Mouse (Mus musculus) layer of hippocampus, postnatal 36 days (tissue): ENCODE data around the gene Hivep1. TPM values are rescaled to one million over a fixed set of nuclear protein-coding genes. Genes with fewer than 3 reads are reported as not detected.

Experiments used
- DNase-seq, 2 experiments: peaks; one replicate each; pipeline ENCODE4 v3.0.0; 2022
- total RNA-seq, 2 experiments: library from RNA; stranded (reverse); gene quantifications; 2 replicates each; pipeline ENCODE4 v1.2.3; 2021

The Hivep1 gene
- total RNA-seq, 2 experiments from 2014 or later = 24.2 TPM

DNA sequence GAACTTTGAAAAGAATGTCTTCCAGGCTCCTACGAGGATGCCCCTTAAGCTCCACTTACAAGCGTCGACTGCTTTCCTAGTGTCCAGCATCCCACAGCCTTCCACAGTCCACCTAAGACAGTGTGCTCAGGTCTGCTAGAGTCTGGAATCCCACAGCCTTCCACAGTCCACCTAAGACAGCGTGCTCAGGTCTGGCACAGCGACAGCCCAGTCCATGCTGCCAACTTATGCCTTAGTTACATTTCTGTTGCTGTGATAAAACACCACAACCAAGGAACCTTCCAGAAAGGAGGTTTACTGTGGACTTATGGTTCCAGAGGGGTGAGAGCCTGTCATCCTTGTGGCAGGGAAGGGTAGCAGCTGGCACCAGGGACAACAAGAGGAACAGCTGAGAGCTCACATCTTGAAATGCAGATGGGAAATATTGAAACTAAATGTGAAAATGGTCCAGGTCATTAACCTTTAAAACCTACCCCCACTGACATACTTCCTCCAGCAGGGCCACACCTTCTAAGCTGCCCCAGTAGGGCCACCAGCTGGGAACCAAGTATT is 25.0 kb downstream of the Hivep1 start:
- no peak for DNase-seq

DNA sequence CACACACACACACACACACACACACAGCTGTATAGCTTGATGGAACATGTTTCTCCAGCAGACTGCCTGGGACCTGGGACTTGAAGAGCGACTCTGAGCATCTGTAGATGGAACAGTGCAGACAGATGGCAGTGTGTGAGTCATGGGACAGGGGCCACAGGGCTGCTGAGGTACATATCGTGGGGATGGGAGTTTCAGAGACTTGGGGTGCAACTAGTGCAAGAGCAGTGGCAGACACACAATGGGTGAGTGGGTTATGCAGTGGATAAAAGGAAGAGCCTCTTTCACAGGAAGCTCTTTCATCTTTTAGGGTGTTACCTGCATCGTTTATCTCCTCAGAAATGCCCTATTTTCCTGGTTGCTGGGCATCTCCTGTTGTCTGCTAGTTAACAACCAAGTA is 25.8 kb downstream of the Hivep1 start:
- no peak for DNase-seq

DNA sequence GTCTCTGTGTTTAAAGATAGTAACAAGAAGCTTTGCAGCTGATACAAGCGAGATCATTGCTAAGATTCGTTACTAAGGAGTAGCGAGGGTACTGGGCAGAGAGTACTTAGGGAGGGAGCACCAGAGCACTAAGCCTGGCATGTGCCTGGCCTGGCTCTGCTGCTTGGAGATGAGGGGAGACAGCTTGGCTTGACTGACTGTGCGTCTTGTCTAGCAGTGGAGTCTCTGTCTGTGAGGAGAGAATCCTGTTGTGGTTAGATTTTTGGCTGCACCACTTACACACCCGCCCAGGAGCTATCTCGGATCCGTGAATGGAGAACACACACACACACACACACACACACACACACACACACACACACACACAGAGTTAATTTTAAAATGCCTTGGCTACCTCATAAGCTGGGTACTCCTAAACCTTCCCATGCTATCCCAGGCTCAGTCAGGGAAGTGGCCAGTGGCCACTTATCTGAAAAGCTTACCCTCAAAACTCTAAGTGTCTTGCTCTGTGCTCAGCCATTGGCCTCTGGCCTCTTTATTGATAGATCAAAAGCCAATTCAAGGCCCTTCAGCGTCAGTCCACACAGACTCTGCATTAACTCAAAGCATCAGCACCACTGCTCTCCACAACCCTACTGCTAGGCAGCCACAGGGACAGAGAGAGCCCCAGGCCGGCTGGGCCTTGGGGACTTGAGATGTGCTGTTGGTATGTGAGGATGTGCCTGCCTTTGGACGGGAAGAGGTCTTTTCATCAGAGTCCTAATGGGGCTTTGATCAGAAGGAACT is 28.5 kb downstream of the Hivep1 start:
- DNase-seq = no peak

DNA sequence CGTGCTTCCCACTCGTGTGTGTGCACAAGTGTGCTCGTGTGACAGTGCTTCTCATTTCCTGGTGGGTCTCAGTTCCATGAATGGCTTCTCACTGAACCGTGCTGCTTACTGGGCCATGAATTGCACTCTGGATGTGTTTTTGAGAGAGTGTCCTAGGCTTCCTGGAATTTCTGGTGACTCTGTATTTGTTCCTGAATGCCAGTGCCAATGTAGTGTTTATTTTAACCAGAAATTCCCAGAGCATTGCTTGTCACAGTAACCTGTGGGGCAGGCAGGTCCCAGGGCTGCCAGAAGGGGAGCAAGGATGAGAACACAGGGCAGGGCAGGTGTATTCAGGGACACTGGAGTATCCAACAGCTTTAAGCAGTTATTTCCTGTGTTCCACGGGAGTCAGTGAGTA is 36.5 kb downstream of the Hivep1 start:
- DNase-seq = no peak

DNA sequence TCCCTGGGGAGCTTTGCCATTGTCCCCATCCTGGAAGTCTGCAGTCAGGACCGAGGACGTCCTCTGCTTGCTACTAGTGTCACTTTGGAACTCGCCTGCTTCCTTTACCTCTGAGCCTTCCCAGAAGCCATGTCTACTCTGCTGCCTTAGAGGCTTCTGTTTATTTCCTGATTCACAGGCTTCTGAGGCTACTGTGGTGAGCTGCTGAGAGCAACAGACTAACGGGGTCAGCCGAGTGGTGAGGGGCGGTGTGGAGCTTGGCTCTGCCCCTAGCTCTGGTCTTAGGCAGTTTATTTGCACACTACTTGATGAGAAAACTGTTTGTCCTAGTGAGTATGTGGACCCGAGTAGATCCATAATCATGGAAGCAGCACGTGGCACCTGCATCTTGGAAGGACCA is 37.2 kb downstream of the Hivep1 start:
- DNase-seq = no peak

DNA sequence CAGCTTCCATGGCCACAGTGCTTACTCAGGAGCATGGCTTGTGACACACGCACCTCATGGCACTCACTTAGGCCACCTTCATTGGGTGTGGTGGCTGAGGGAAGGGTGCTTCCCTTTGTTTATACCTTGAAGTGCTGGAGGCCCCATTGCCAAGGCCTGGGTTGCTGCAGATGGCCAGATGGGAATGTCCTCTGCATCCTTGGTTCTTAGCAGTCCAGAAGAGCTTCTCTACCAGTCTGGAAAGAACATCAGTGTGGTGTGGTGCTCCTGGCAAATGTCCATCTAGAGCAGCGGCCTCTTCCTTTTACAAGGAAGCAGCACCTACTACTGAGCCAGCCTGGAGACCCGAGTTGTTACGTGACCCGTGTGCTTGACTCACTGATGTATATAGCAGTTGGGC is 38.9 kb downstream of the Hivep1 start:
- DNase-seq = no peak

DNA sequence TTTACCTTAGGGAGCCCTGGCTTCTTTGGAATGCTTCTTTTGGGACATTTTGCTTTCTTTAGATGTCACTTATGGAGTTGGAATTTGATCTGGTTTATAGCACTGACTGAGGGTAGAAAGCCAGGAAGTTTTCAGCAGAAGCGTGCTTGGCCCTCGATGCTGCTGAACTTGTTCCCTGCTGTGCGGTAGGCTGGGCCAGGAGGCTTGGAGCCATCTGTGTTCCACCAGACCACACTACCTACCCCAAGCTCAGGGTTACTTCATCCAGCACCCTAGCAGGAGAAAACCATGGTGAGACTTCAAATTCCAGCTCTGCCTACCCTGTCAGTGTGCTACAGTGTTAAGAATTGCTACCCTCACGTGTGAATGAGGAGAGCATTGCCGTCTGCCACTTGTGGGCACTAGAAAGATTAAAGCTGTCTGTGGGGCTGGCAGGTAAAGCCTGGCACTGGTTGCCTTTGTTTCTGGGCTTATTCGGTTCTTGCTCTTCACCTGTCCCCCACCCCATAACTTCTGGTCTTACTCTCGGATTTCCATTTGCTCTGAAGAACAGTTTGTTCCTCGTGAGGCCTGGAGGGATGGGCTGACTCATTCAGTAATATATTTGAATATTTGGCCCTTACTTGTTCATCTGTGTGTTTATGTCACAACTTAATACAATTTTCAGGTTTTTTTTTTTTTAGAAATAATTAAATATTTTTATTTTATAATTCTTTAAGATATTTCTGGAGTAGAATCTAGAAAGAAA is 40.7 kb downstream of the Hivep1 start:
- no peak for DNase-seq

DNA sequence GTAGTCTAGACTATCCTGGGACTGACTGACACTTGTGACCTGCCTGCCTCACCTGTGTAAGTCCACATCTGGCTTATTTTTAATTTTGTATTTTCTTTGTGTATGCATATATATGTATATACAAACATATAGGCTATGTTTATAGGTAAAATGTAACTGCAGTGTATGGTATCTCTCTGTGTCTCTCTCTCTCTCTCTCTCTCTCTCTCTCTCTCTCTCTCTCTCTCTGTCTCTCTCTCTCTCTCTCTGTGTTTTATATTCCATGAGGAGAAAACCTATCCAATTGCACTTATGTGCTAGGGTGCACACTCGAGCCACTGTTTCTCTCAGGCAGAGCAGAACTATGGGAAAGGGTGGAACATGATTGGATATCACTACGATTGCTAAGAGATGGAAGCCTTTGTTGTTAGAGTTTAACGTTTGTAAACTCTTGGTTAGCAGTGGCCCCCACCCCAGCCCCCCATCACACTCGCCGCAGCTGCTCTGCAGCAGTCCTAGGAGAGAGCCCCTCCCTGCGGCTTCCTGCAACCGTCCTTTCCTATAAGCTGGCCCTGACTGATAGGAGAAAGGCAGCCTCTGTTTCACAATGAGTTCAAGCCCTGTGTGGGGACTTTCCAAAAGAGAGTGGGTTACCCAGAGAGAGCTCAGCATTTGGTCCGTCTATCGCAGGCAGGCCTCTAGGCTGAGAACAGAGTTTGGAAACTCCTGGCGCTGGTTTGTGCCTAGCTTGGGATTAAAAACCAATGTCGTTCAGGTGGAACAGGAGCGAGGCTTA is 41.6 kb downstream of the Hivep1 start:
- DNase-seq = no peak

DNA sequence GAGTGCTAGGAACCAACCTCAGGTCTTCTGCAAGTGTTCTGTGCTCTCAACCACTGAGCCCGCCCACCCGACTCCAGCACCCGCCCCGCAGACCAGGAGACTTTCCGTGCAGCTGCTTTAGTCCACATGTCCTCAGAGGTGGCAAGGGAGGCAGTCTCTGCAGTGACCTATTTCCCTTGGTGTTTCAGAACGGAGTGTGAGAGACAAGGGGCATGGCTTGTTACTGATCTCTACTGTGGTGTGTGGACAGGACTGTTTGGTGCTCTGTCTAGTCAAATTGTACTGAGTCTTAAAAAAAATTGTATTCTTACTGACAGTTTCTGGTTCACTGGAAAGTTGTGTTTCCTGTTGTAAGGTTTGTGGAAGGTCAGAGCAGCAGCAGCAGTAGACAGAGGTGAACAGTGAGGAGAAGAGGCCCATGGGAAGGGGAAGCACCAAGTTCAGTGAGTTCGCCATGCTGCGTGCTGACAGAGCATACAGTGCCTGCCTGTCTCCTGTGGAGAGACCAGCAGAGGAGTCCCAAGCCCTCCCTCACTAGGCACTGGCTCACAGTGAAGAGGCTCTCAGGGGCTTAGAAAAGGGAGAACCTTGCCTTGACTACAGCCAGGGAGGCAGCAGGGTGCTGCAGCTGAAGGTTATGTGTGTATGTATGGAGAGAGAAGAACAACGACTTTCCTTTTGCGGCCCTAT is 44.1 kb downstream of the Hivep1 start:
- no peak for DNase-seq

DNA sequence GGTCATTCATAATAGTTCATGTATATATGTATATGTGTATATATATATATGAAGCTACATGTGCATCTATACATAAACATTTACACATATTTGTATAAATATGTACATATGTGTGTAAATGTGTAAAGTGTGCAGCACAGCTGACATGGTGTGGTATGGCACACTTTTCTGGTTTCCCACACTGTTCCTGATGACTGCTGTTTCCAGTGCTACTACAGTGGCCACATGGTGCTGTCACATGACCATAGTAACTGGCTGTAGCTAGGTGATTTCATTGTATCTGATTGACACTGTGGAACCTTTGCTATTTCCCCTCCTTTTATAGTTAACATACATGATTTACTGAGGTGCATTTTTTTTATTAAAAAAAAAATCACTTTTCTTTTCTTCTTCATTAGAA is 45.3 kb downstream of the Hivep1 start:
- DNase-seq = no peak

DNA sequence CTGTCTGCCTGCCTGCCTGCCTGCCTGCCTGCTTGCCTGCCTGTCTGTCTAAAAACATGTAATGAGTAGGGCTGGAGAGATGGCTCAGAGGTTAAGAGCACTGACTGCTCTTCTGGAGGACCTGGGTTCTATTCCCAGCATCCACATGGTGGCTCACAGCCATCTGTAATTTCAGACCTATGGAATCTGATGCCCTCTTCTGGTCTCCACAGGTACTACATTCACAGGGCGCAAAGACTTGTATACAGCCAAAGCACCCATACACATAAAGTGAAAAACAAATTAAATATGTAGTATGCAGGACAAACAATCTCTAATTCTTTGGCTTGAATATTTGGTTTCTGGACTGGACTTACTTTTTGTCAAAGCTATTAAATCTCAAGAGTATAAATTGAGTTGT is 46.7 kb downstream of the Hivep1 start:
- no peak for DNase-seq

DNA sequence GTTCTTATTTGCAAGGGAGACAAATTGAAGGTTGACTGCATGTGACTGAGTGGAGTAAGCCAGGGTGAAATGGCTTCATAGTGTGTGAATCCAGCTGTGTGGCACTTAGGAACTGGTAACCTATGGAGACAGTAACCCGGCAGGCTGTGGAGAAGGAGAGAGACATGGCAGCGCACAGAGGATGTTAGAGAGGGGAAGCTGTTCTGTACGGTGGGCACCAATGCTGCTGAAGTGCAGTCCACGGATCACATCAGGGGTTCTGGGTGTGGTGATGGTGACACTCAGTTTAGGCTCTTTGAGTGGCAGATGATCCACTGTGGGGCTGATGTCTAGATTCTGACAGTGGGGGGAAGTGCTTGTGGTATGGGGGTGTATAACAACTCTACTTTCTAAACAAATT is 47.7 kb downstream of the Hivep1 start:
- DNase-seq = no peak

DNA sequence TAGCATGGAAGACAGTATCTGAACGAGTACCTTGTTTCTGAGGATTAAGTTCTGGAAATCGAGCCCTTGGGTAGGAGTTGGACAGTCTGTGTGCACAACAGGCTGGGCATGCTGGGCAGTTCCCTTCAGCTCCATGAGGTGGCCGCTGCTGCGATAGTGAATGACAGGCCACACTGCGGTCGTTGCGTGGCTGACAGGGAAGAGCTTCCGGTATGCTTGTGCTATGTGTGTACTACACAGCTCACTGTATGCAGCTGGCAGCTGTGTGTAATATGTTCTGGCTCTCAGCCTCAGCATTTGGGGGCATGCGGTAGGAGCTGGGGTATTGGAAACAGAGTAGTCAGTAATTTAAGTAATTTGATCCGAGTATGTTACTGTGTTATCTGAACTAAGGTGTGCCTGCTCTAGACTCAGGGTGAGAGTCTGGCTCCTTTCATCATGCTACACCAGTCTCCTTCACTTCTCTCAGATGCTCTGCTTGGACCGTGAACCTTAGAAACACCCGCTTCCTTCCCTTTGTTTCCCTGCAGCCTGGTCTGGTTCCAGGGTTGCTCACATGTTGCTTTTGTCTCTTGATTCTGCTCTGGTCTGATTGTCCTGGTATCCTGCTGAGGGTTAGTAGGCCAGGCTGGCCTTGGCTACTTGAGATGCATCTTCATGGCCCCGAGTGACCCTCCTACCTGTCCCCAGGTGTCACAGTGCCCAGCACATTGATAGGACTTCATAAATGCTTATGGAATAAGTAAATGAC is 49.8 kb downstream of the Hivep1 start:
- DNase-seq = no peak

DNA sequence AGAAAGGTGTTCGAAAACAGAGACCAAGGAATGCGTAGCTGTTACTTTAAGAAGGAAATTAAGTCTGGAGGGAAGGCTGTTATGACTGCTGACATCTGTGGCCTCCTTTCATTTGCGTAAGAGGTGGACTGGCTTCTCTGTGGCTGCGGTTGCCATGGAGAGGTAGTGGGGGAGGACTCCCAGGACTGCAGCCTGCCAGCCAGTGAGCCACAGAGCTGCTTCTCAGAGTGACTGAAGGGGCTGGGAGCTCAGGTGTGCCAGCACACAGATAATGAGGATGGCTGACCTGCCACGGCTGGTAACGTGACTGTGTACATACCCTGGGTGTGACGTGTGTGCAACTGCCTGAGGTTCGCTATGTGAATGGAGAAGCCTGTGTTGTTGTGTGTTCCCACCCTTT is 51.2 kb downstream of the Hivep1 start:
- peak; percentile 61 to 72 for DNase-seq

DNA sequence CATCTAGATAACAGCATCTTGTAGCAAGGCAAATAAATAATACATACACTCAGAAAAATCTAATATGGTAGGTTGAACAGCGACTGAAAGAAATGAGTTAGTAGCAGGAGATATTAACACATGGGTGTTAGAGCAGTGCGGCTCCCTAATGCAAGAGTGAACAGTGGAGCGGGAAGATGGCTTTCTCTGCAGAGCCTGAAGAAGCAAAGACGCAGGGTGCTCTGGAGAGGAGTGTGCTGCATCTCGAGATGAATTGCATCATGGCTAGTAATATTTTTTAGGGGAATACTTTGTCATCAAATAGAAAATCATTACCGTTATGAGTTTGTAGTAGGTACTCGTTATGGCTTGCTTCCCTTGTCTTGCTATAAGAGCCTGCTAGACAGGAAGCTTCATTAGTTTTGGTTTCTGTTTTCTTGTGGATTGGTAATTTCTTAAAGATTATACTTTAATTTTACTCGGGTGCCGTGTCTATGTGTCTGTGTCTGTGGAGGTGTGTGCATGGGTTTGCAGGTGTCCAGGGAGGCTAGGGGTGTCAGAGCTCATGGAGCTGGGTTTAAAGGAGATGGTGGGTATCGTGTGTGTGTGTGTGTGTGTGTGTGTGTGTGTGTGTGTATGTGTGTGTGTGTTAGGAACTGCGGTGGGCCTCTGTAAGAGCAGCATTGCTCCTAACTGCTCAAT is 51.8 kb downstream of the Hivep1 start:
- no peak for DNase-seq

DNA sequence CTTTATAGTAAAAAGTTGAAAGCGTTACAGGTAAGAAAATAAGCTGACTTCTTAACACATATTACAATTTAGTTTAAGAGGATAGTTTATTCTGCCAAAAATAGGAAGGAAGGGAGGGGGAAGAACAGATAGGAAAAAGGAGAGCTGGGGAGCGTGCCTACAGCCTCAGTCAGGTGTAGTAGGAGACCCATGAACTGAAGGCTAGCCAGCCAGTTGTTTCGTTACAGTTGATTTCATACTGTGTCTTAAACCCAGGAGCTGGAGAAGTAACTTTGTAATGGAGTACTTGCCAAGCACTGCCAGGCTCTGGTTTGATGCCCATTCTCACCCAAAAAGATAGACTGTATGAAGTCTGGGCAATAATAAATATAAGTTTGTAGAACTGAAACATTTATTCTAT is 52.5 kb downstream of the Hivep1 start:
- DNase-seq = no peak

DNA sequence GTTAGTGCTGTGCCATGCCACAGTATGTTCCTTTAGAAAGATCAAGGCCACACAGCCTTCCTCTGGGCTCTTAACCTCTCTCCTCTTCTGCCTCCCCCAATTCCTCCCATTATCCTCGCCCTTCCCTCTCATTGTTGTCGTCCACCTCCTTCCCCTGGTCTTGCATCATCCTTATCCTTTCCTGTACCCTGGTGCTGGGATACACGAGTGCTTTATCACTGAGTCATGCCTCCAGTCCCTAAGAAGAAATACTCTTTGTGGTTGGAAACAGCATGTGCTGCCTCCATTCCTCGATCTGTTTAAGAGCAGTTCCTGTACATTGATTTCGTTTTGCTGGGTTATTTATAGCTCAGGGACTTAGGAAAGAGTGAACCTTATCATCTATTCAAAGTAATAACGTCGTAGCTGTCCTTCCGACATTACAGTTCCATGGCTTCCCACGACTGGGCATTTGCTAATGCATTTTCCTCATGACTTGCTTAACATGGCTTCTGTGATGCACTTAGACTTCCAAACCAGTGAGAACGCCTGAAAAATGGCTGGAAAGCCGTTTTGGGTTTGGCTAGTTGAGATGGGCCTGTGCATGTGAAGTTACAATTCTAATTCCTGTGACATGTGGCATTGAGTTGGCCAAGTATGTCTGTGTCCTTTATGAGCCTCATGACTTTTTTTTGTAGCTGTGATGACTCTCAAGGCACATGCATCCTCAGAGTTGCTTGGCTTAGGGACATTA is 56.8 kb downstream of the Hivep1 start:
- DNase-seq = no peak

DNA sequence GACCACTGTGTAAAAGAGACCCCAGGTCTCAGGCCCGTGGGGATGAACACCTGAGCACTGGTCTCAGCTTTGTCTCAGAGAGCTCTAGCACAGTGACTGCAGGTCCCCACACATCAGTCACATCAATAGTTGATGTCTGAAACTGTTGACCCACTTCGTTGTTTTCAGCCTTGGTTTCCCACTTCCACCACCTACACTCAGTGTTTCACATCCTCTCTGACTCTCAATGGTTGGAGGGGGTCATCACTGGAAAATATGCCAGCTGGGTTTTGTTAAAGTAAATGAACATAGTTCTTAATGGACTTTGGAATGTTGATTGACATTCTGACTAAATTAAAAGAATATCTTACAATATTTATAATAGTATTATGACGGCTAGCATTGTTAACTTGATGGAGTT is 58.6 kb downstream of the Hivep1 start:
- DNase-seq = no peak

DNA sequence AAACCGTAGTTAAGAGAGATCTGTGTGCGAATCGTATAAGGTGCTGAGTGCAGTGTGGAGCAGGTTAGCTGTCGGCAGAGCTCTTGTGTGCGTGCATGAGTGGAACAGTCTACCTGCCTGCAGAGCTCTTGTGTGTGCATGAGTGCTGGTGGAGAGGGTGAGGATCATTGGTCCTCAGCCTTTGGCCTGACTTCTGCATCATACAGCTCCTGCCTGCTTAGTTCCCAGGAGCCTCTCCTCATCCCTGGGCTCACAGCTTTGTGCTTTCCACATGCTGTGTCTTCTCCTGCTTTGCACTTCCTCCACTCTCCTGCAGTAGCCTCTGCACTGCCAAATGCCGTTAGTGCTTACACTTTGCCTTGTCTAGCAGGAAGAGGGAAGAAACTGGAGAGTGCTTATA is 60.2 kb downstream of the Hivep1 start:
- no peak for DNase-seq

DNA sequence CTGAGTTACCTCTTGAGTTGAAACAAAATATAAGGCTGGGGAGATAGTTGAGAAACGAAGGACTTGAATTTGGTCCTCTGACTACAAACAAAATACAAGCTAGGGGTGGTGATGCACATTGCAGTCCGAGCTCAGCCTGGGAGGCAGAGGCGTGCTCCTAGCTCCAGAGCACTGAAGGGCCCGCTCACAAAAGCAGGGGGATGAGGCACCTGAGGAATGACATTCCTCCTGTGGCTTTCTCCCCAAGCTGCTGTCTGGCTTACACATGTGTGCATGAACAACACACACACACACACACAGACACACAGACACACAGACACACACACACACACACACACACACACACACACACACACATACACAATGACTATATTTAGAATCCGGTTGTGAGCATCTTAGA is 60.9 kb downstream of the Hivep1 start:
- no peak for DNase-seq
